Mouse (Mus musculus): ENCODE measurements around the gene Dcaf1. TPM values are rescaled to one million over a fixed set of nuclear protein-coding genes. Genes with fewer than 3 reads are reported as not detected.

Gene Dcaf1
- total and polyA plus RNA-seq, 3 experiments: 9.8 to 27.9 (median 27.3) TPM

DNA sequence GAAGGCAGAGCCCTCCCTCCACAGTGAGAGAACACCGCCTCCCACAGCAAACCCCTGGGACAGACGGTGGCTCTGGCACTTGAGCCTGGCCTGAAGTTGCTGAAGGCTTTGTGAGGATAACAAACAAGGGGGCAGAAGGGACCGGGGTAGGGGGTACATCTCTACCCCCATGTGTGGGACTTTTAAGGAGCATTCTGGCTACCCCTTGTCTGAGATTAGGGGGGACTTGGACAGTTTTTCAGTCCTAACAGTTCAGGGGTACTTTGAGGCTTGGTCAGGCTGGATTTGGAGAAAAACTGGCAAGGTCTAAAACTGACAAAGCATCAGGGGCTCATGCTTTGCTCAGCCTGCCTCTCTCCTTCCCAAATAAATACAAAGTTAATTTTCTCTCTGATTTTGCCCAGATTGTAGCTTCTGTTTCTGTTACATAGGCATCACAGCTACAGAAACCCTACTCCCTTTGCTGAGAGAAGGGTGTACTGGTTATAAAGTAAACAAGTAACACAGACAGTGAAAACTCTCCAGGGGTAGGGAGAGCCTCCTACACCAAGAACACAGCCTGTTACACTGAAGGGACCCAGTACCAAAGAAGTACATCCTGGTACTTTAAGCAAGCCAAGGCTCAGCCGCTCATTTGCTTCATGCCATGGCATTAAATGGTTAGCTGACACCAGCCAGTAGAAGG is 59.5 kb downstream of the Dcaf1 start:
- Histone ChIP-seq H3K27ac (no peak overlapping the region), H3K36me3 (ENCODE audit: control insufficient read depth, insufficient read depth, low read length) (peaks cover 3% of the 10 kb centered on the region; the same call in 1 of the 2 replicates), H3K4me1 (ENCODE audit: control insufficient read depth, insufficient read depth, low read length) (peaks cover 9% of the 10 kb centered on the region), H3K27me3 (ENCODE audit: control insufficient read depth, insufficient read depth, low read length) (no peaks in the 10 kb centered on the region), H3K9ac (ENCODE audit: low read depth, low read length) (no peak overlapping the region), H3K79me2 (replicated peaks; ENCODE audit: control insufficient read depth, insufficient read depth, low read length) (0 out of 2 replicates have a peak, but pooled peaks cover 2% of the 10 kb centered on the region), H3K4me3 (no peak overlapping the region)
- 49% methylated on average over 4 of the region's 4 CpGs for WGBS
- DNase-seq: no peak
- TF ChIP-seq EP300 (IDR thresholded peaks at IDR 0.05; ENCODE audit: insufficient read depth, low read depth, low read length) (no peak), POLR2A (IDR thresholded peaks at IDR 0.05; ENCODE audit: insufficient read depth, low read depth, low read length) (no peak), CTCF (IDR thresholded peaks at IDR 0.05) (no peak)
- intact Hi-C loops (cut with DNase I): no loop called here

DNA sequence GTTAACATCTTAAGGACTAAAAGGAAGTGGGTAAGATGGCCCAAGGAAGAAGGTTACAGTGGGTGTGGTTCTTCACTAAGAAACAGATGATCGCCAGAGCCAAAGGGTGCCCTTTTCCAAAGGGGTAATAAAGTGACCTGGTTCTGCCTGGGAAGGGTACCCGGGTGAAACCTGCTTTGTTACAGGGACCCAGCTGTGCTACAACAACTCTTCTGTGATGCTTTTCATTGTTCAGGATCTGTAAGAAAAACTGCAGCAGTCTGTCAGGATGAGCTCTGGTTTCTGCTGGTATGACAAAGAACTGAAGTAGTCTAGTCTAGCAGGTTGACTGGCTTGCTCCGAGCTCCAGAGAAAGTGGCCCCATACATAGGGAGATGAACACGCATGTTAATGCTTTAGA is 60.5 kb downstream of the Dcaf1 start:
- DNase-seq: no peak
- H3K79me2 ChIP-seq (replicated peaks; ENCODE audit: control insufficient read depth, insufficient read depth, low read length): 0 out of 2 replicates have a peak, but pooled peaks cover 2% of the 10 kb centered on the region
- no peak overlapping the region for H3K27ac ChIP-seq
- H3K4me1 ChIP-seq (ENCODE audit: control insufficient read depth, insufficient read depth, low read length): peaks cover 9% of the 10 kb centered on the region
- 72% methylated on average over 4 of the region's 4 CpGs for WGBS
- H3K9ac ChIP-seq (ENCODE audit: low read depth, low read length): no peak overlapping the region
- intact Hi-C loops (cut with DNase I): no loop called here
- no peak overlapping the region for H3K4me3 ChIP-seq
- no peaks in the 10 kb centered on the region for H3K27me3 ChIP-seq (ENCODE audit: control insufficient read depth, insufficient read depth, low read length)
- TF ChIP-seq EP300 (IDR thresholded peaks at IDR 0.05; ENCODE audit: insufficient read depth, low read depth, low read length) (no peak), CTCF (IDR thresholded peaks at IDR 0.05) (no peak), POLR2A (IDR thresholded peaks at IDR 0.05; ENCODE audit: insufficient read depth, low read depth, low read length) (no peak)
- H3K36me3 ChIP-seq (ENCODE audit: control insufficient read depth, insufficient read depth, low read length): peaks cover 3% of the 10 kb centered on the region; the same call in 1 of the 2 replicates

DNA sequence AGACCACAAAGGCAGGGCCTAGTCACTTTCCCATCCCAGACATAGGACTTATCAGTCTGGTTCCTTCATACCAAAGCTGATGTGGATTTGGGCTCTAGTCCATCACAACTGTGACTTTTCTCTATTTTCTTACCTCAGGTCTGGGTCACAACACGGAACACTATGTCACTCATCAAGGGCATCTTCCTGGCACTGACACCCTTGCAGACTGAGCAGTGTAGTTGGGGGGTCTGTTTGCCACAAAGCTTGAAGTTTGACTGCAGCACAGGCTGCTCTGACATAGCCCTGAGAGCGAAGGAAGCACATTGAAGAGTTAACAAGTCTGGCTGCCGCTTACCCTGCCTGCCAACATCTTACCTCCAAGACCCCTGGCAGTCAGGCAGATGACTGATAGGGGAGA is 61.4 kb downstream of the Dcaf1 start:
- 0 out of 2 replicates have a peak, but pooled peaks cover 2% of the 10 kb centered on the region for H3K79me2 ChIP-seq (replicated peaks; ENCODE audit: control insufficient read depth, insufficient read depth, low read length)
- no peak for TF ChIP-seq POLR2A (IDR thresholded peaks at IDR 0.05; ENCODE audit: insufficient read depth, low read depth, low read length)
- TF ChIP-seq CTCF (IDR thresholded peaks at IDR 0.05): no peak
- TF ChIP-seq EP300 (IDR thresholded peaks at IDR 0.05; ENCODE audit: insufficient read depth, low read depth, low read length): no peak
- H3K27me3 ChIP-seq (ENCODE audit: control insufficient read depth, insufficient read depth, low read length): no peaks in the 10 kb centered on the region
- WGBS: 75% methylated on average over 3 of the region's 3 CpGs
- H3K27ac ChIP-seq: no peak overlapping the region
- DNase-seq: no peak
- H3K4me1 ChIP-seq (ENCODE audit: control insufficient read depth, insufficient read depth, low read length): peaks cover 11% of the 10 kb centered on the region
- no peak overlapping the region for H3K9ac ChIP-seq (ENCODE audit: low read depth, low read length)
- H3K36me3 ChIP-seq (ENCODE audit: control insufficient read depth, insufficient read depth, low read length): peaks cover 3% of the 10 kb centered on the region; the same call in 1 of the 2 replicates
- intact Hi-C loops (cut with DNase I): no loop called here
- no peak overlapping the region for H3K4me3 ChIP-seq

DNA sequence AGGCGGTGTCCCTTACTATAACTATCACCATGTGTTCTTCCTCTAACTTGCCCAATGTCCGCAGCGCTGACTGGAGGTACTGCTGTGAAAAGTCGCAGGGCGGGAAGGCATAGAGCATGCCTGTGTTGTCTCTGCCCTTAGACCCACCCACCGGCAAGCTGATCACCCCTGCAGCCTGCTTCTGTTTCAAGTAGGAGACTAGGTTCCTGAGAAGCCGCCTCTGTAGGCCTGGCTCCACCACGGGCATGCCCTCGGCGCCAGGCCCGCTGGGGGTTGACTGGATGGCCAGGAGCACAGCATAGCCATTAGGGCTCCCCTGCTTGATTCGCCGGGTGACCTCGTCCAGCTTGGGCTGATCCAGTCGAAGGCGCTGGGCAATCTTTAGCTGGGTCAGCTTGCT is 62.6 kb downstream of the Dcaf1 start:
- DNase-seq: no peak
- Histone ChIP-seq H3K4me1 (ENCODE audit: control insufficient read depth, insufficient read depth, low read length) (peaks cover 11% of the 10 kb centered on the region), H3K79me2 (replicated peaks; ENCODE audit: control insufficient read depth, insufficient read depth, low read length) (0 out of 2 replicates have a peak, but pooled peaks cover 2% of the 10 kb centered on the region), H3K27ac (no peak overlapping the region), H3K4me3 (no peak overlapping the region), H3K9ac (ENCODE audit: low read depth, low read length) (peak overlapping the region; percentile 28; the same call in 1 of the 2 replicates), H3K27me3 (ENCODE audit: control insufficient read depth, insufficient read depth, low read length) (no peaks in the 10 kb centered on the region), H3K36me3 (ENCODE audit: control insufficient read depth, insufficient read depth, low read length) (peaks cover 3% of the 10 kb centered on the region; the same call in 1 of the 2 replicates)
- WGBS: 53% methylated on average over 16 of the region's 16 CpGs
- no peak for TF ChIP-seq CTCF (IDR thresholded peaks at IDR 0.05)
- TF ChIP-seq EP300 (IDR thresholded peaks at IDR 0.05; ENCODE audit: insufficient read depth, low read depth, low read length): no peak
- TF ChIP-seq POLR2A (IDR thresholded peaks at IDR 0.05; ENCODE audit: insufficient read depth, low read depth, low read length): no peak
- intact Hi-C loops (cut with DNase I): no loop called here

DNA sequence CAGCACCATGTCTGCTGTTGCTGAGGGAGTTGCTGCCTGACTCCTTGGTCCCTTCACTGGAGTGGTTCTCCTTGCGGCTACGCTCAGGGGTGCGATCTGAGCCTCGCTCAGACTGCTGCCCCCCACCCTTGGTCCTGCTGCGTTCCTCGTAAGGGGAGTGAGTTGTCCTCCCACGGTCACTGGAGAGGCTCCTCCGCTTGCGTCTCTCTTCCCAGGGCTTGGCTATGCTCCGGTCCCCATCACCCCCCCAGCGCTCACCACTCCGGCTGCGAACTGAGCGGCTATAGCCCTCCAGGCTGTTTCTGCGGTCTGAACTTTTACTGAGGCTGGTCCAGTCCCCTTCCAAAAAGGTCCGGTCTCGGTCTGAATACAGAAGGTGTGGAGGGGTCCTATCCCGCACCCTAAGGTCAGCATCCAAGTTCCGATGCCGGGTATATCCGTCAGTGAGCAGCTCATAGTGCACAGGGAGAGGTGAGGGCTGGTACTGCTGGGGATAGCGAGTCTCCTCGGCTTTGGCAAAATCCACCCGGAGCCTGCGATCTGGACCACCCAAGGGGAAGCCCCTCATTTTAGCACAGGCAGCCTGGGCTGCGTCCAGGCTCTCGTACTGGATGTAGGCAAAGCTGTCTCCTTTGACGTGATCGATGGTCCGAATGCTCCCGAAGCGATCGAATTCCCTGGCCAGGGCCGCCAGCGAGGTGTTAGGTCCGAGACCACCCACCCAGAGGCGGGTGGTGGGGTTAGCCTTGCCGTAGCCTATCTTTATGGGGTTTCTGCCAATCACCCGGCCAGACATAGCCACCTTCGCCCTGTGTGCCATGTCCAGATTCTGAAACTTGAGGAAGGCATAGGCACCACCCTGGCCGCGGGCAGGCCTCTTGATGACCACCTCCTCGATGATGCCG is 63.6 kb downstream of the Dcaf1 start:
- 50% methylated on average over 44 of the region's 44 CpGs for WGBS
- intact Hi-C loops (cut with DNase I): loop anchor here (5.0 kb wide), 1 partner anchor 198 kb away; the partner anchor contains the start of gene Tex264
- DNase-seq: no peak
- H3K9ac ChIP-seq (ENCODE audit: low read depth, low read length): peak overlapping the region; percentile 95
- no peaks in the 10 kb centered on the region for H3K27me3 ChIP-seq (ENCODE audit: control insufficient read depth, insufficient read depth, low read length)
- no peak for TF ChIP-seq CTCF (IDR thresholded peaks at IDR 0.05)
- no peak for TF ChIP-seq POLR2A (IDR thresholded peaks at IDR 0.05; ENCODE audit: insufficient read depth, low read depth, low read length)
- 0 out of 2 replicates have a peak, but pooled peaks cover 2% of the 10 kb centered on the region for H3K79me2 ChIP-seq (replicated peaks; ENCODE audit: control insufficient read depth, insufficient read depth, low read length)
- no peak overlapping the region for H3K27ac ChIP-seq
- H3K4me3 ChIP-seq: peak overlapping the region; percentile 77
- H3K36me3 ChIP-seq (ENCODE audit: control insufficient read depth, insufficient read depth, low read length): peaks cover 7% of the 10 kb centered on the region; the same call in 1 of the 2 replicates
- H3K4me1 ChIP-seq (ENCODE audit: control insufficient read depth, insufficient read depth, low read length): peaks cover 11% of the 10 kb centered on the region

Data from heart, adult 2 months (tissue).